Mouse (Mus musculus): ENCODE data around the gene Gcnt1. TPM values are rescaled to one million over a fixed set of nuclear protein-coding genes. Genes with fewer than 3 reads are reported as not detected.

The Gcnt1 gene
- total RNA-seq, 2 experiments from 2014 or later = 132 to 137 TPM

GRCm38 (mm10) chr19:17278381-17279051 is 94.1 kb downstream of the Gcnt1 start:
- ATAC-seq (replicated peaks; ENCODE audit: low FRiP score, poor library complexity, severe bottlenecking) = no peak

Other genes starting within 250 kb of the Gcnt1 start
- 32.3 and 39.6 TPM in 2 replicates for gene Rfk, start 21.2 kb upstream of the Gcnt1 start, total RNA-seq (2015; ENCODE audit: low replicate concordance)
- 18.0 and 18.3 TPM in 2 replicates for gene Rfk, start 21.2 kb upstream of the Gcnt1 start, total RNA-seq (2017; ENCODE audit: low replicate concordance)